Mouse (Mus musculus): ENCODE measurements around the gene Tab1. TPM values are rescaled to one million over a fixed set of nuclear protein-coding genes. Genes with fewer than 3 reads are reported as not detected.

The Tab1 gene
- polyA plus RNA-seq, 1 experiment = not detected

DNA sequence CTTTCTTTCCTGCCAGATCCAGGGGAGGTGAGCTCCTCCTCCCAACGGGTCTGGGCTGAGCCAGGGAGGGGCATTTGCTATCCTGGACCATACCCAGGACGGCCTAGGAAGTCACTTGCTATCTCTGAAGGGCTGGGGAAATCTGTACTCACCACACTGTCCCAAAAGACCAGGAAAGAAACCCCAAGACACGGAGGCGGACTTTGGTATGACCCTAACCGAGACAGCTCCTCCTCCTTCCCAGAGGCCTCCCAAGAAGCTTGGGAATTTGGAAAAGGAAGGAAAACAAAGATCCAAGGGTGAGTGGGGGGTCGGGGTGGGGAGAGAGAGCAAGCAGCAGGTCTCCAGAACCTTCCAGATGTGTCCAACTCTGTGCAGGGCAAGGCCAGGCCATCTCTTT is 38.9 kb downstream of the Tab1 start:
- Histone ChIP-seq H3K4me1 (ENCODE audit: control insufficient read depth, insufficient read depth, low read length) (peaks cover 22% of the 10 kb centered on the region), H3K27ac (ENCODE audit: insufficient read depth, low read depth, low read length) (no peak overlapping the region), H3K4me3 (ENCODE audit: insufficient read depth, low read depth, low read length) (no peak overlapping the region)
- TF ChIP-seq POLR2A (IDR thresholded peaks at IDR 0.05; ENCODE audit: insufficient read depth, low read depth, low read length) (no peak), CTCF (IDR thresholded peaks at IDR 0.05; ENCODE audit: insufficient read depth, low read depth, low read length) (no peak)
- WGBS = 49% methylated on average over 6 of the region's 6 CpGs

DNA sequence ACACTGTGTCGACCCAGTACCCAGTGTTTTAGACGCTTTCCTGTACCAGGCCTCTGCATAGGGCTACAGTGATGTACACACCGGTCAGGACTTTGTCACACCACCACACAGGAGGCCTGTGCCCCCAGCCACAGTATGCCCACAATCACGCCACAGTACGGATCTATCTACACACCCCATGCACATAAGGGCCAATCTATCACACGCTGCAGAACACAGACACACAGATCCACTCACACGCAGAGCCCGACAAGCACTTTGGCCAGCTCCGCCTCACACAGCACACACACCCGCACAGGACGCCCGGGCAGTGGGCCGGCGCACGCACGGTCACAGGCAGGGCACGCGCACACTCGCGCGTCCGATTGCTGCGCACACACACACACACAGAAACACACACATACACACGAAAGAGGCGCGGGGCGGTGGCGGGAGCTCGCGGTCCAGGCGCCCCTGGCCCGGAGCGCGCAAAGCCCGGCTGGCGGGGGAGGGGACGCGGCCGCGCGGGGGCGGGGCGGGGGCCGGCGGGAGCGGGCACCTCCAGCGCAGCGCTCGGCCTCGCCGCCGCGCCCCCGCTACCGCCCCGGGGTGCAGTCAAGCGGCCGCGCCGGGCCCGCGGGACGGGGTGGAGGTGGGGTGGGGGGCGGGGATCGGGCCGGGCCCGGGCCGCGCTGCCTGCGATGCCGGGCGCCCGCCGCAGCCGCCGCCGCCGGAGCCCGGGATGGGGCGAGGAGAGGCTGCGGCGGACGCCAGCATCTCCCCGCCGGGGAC is 40.3 kb downstream of the Tab1 start, which contains the start of gene Mgat3:
Gene Mgat3, plus strand, starts transcription at position 721 of the 771 bp plus-strand sequence.
- 4% methylated on average over 84 of the region's 85 CpGs for whole genome bisulfite sequencing
- TF ChIP-seq POLR2A (IDR thresholded peaks at IDR 0.05; ENCODE audit: insufficient read depth, low read depth, low read length) (peak; percentile 38; the same call in 1 of the 2 replicates), CTCF (IDR thresholded peaks at IDR 0.05; ENCODE audit: insufficient read depth, low read depth, low read length) (no peak)
- Histone ChIP-seq H3K4me3 (ENCODE audit: insufficient read depth, low read depth, low read length) (peak within 1 kb of the TSS; percentile 69), H3K27ac (ENCODE audit: insufficient read depth, low read depth, low read length) (peak within 1 kb of the TSS; percentile 65), H3K4me1 (ENCODE audit: control insufficient read depth, insufficient read depth, low read length) (peaks cover 17% of the 10 kb centered on the region)

- no peak for TF ChIP-seq CTCF (IDR thresholded peaks at IDR 0.05; ENCODE audit: insufficient read depth, low read depth, low read length)
- 0 out of 2 replicates have a peak, but pooled peaks have one; percentile 37 for TF ChIP-seq POLR2A (IDR thresholded peaks at IDR 0.05; ENCODE audit: insufficient read depth, low read depth, low read length)
- H3K4me1 ChIP-seq (ENCODE audit: control insufficient read depth, insufficient read depth, low read length) = peaks cover 17% of the 10 kb centered on the region
- 2% methylated on average over 59 of the region's 60 CpGs for WGBS
- peak overlapping the region; percentile 69 for H3K4me3 ChIP-seq (ENCODE audit: insufficient read depth, low read depth, low read length)
- H3K27ac ChIP-seq (ENCODE audit: insufficient read depth, low read depth, low read length) = peak overlapping the region; percentile 65
These were observed 41.1 kb downstream of the Tab1 start for GRCm38 (mm10) chr15:80173781-80174597.

DNA sequence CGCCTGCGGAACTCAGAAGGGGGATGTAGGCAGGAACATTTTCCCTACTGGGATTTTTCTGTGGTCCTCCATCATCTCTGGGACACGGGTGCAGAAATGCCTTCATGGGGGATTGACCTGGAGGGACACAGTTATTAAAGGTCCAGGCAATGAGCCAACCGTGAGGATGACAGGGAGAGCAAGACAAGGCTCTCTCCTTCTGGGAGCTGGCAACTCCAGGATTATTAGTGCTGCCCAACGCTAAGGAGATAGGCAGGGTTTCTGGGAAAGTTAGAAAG is 41.6 kb downstream of the Tab1 start:
- Histone ChIP-seq H3K4me3 (ENCODE audit: insufficient read depth, low read depth, low read length) (peak overlapping the region; percentile 69), H3K27ac (ENCODE audit: insufficient read depth, low read depth, low read length) (peak overlapping the region; percentile 65), H3K4me1 (ENCODE audit: control insufficient read depth, insufficient read depth, low read length) (peaks cover 17% of the 10 kb centered on the region)
- WGBS = 3% methylated on average over 5 of the region's 5 CpGs
- no peak for TF ChIP-seq POLR2A (IDR thresholded peaks at IDR 0.05; ENCODE audit: insufficient read depth, low read depth, low read length)
- TF ChIP-seq CTCF (IDR thresholded peaks at IDR 0.05; ENCODE audit: insufficient read depth, low read depth, low read length) = no peak

- no peak for TF ChIP-seq POLR2A (IDR thresholded peaks at IDR 0.05; ENCODE audit: insufficient read depth, low read depth, low read length)
- TF ChIP-seq CTCF (IDR thresholded peaks at IDR 0.05; ENCODE audit: insufficient read depth, low read depth, low read length) = no peak
- 0 out of 2 replicates have a peak overlapping the region, but pooled peaks have one; percentile 65 for H3K27ac ChIP-seq (ENCODE audit: insufficient read depth, low read depth, low read length)
- peaks cover 21% of the 10 kb centered on the region for H3K4me1 ChIP-seq (ENCODE audit: control insufficient read depth, insufficient read depth, low read length)
- WGBS = 56% methylated on average over 9 of the region's 9 CpGs
- H3K4me3 ChIP-seq (ENCODE audit: insufficient read depth, low read depth, low read length) = peak overlapping the region; percentile 69
These were observed 42.4 kb downstream of the Tab1 start for GRCm38 (mm10) chr15:80175316-80175715.

GRCm38 (mm10) chr15:80175756-80176155 is 42.8 kb downstream of the Tab1 start:
- 58% methylated on average over 6 of the region's 6 CpGs for WGBS
- H3K4me3 ChIP-seq (ENCODE audit: insufficient read depth, low read depth, low read length) = no peak overlapping the region
- no peak for TF ChIP-seq POLR2A (IDR thresholded peaks at IDR 0.05; ENCODE audit: insufficient read depth, low read depth, low read length)
- TF ChIP-seq CTCF (IDR thresholded peaks at IDR 0.05; ENCODE audit: insufficient read depth, low read depth, low read length) = no peak
- H3K27ac ChIP-seq (ENCODE audit: insufficient read depth, low read depth, low read length) = no peak overlapping the region
- H3K4me1 ChIP-seq (ENCODE audit: control insufficient read depth, insufficient read depth, low read length) = peaks cover 25% of the 10 kb centered on the region

GRCm38 (mm10) chr15:80181561-80181960 is 48.6 kb downstream of the Tab1 start:
- H3K4me1 ChIP-seq (ENCODE audit: control insufficient read depth, insufficient read depth, low read length) = peaks cover 13% of the 10 kb centered on the region
- TF ChIP-seq POLR2A (IDR thresholded peaks at IDR 0.05; ENCODE audit: insufficient read depth, low read depth, low read length) = no peak
- no peak for TF ChIP-seq CTCF (IDR thresholded peaks at IDR 0.05; ENCODE audit: insufficient read depth, low read depth, low read length)
- H3K4me3 ChIP-seq (ENCODE audit: insufficient read depth, low read depth, low read length) = no peak overlapping the region
- no peak overlapping the region for H3K27ac ChIP-seq (ENCODE audit: insufficient read depth, low read depth, low read length)
- 29% methylated on average over 7 of the region's 7 CpGs for WGBS

DNA sequence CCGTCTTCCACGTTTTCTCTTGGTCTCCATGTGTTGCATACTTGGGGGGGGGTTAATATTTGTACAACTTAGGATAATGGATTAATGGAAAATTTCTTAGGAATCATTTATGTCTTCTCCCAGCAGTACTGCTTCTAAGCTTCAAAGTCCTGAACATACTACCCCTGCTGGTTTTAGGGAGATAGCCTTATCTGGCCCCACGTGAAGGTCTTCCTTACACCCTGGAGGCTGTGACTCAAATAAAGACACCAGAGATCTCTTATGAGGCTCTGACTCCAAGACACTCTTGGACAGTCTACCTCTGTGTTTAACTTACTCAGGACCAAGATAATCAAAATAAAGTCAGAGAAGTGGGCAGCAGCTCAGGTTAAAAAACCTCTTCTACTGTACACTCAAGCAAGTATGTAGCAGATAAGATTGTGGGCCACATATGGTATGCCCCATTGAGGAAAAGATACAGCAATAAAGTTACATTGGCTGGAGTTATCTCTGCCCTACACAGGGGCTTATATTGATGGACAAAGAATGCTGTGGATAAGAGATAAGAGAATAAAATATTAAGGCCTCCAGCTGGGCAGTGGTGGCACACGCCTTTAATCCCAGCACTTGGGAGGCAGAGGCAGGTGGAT is 49.3 kb downstream of the Tab1 start:
- Histone ChIP-seq H3K4me1 (ENCODE audit: control insufficient read depth, insufficient read depth, low read length) (peaks cover 15% of the 10 kb centered on the region), H3K27ac (ENCODE audit: insufficient read depth, low read depth, low read length) (no peak overlapping the region), H3K4me3 (ENCODE audit: insufficient read depth, low read depth, low read length) (no peak overlapping the region)
- WGBS = 94% methylated on average over 4 of the region's 4 CpGs
- TF ChIP-seq POLR2A (IDR thresholded peaks at IDR 0.05; ENCODE audit: insufficient read depth, low read depth, low read length) (no peak), CTCF (IDR thresholded peaks at IDR 0.05; ENCODE audit: insufficient read depth, low read depth, low read length) (no peak)

Measured in olfactory bulb, adult 2 months (tissue).